Mouse (Mus musculus): ENCODE data around the gene Olfr583. TPM values are rescaled to one million over a fixed set of nuclear protein-coding genes. Genes with fewer than 3 reads are reported as not detected.

Olfr583 gene
- total RNA-seq (2014; rRNA removed): not detected in 2 replicates
- not detected in 2 replicates for polyA plus RNA-seq (2012; rRNA removed)

DNA sequence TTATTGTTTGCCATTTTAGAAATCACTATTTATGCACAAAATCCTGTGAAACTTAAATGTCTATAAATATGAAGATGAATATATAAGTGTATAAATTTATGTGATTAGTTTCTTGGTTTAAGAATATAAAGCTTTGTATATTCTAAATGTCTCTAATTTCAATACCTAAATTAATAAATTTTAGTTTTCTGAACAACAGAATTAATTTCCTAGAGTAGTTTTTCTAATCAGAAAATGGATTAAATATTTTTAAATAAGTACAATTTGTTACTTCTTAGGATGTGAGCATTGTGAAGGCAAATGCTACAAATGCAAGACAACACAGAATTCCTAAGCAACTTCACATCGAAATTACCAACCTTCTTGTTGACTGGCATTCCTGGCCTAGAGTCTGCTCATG lies at the start of gene Olfr583:
Gene Olfr583, plus strand, starts transcription at position 301 of the 400 bp plus-strand sequence.
- Histone ChIP-seq H3K4me1 (ENCODE audit: control insufficient read depth, insufficient read depth, low read length) (no peaks in the 10 kb centered on the region), H3K4me3 (ENCODE audit: insufficient read depth, low read depth, low read length) (no peak within 1 kb of the TSS), H3K79me2 (ENCODE audit: control insufficient read depth, insufficient read depth, low read length) (no peaks in the 10 kb centered on the region), H3K36me3 (ENCODE audit: control insufficient read depth, insufficient read depth, low read length) (no peaks in the 10 kb centered on the region), H3K27me3 (ENCODE audit: control insufficient read depth, insufficient read depth, low read length) (no peaks in the 10 kb centered on the region), H3K27ac (replicated peaks; ENCODE audit: insufficient read depth, low read depth, low read length) (no peak within 1 kb of the TSS), H3K9ac (ENCODE audit: low read depth, low read length) (no peak within 1 kb of the TSS)
- no peak for TF ChIP-seq POLR2A (IDR thresholded peaks at IDR 0.05; ENCODE audit: extremely low read depth, insufficient read depth, low read length)
- no peak for TF ChIP-seq CTCF (IDR thresholded peaks at IDR 0.05; ENCODE audit: low read depth, low read length)
- no peak for DNase-seq (ENCODE audit: extremely low read depth, low read depth, low spot score)
- WGBS: 80% methylated on average over 1 of the region's 1 CpGs

DNA sequence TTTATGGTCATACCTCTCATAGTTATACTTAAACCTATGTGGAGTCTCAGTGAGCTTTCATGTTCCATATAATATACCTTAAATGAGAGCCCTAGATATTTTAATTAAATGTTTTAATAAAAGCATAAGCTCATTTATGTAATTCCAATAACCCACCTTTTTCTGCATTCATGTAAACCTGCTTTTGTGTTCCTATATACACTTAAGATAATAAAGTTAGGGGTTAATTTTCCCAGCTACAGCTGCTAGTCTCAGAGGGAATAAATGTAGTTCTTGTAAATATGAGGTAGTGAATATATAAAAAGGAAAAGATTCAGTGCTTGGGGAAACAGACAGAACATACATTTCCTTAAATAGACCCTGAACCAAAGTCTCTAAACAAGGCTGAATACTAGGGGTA lies 13.4 kb upstream of the Olfr583 start, which contains the start of gene Olfr582:
Gene Olfr582, plus strand, starts transcription at position 301 of the 400 bp plus-strand sequence.
- no peaks in the 10 kb centered on the region for H3K36me3 ChIP-seq (ENCODE audit: control insufficient read depth, insufficient read depth, low read length)
- H3K27ac ChIP-seq (replicated peaks; ENCODE audit: insufficient read depth, low read depth, low read length): no peak within 1 kb of the TSS
- H3K4me1 ChIP-seq (ENCODE audit: control insufficient read depth, insufficient read depth, low read length): no peaks in the 10 kb centered on the region
- no peak for TF ChIP-seq POLR2A (IDR thresholded peaks at IDR 0.05; ENCODE audit: extremely low read depth, insufficient read depth, low read length)
- TF ChIP-seq CTCF (IDR thresholded peaks at IDR 0.05; ENCODE audit: low read depth, low read length): no peak
- H3K27me3 ChIP-seq (ENCODE audit: control insufficient read depth, insufficient read depth, low read length): no peaks in the 10 kb centered on the region
- H3K79me2 ChIP-seq (ENCODE audit: control insufficient read depth, insufficient read depth, low read length): no peaks in the 10 kb centered on the region
- no peak for DNase-seq (ENCODE audit: extremely low read depth, low read depth, low spot score)
- H3K9ac ChIP-seq (ENCODE audit: low read depth, low read length): no peak within 1 kb of the TSS
- no peak within 1 kb of the TSS for H3K4me3 ChIP-seq (ENCODE audit: insufficient read depth, low read depth, low read length)

DNA sequence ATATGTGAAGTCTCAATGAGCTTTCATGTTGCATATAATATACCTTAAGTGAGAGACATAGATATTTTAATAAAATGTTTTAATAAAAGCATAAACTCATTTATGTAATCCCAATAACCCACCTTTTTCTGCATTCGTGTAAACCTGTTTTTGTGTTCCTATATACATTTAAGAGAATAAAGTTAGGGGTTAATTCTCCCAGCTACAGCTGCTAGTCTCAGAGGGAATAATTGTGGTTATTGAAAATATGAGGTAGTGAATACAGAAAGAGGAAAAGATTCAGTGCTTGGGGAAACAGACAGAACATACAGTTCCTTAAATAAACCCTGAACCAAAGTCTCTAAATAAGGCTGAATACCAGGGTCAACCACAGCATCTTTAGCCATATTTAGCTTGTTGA lies 30.5 kb downstream of the Olfr583 start, which contains the start of gene Olfr584:
Gene Olfr584, plus strand, starts transcription at position 301 of the 400 bp plus-strand sequence.
- Histone ChIP-seq H3K36me3 (ENCODE audit: control insufficient read depth, insufficient read depth, low read length) (no peaks in the 10 kb centered on the region), H3K79me2 (ENCODE audit: control insufficient read depth, insufficient read depth, low read length) (no peaks in the 10 kb centered on the region), H3K4me3 (ENCODE audit: insufficient read depth, low read depth, low read length) (no peak within 1 kb of the TSS), H3K27me3 (ENCODE audit: control insufficient read depth, insufficient read depth, low read length) (no peaks in the 10 kb centered on the region), H3K27ac (replicated peaks; ENCODE audit: insufficient read depth, low read depth, low read length) (no peak within 1 kb of the TSS), H3K9ac (ENCODE audit: low read depth, low read length) (no peak within 1 kb of the TSS), H3K4me1 (ENCODE audit: control insufficient read depth, insufficient read depth, low read length) (no peaks in the 10 kb centered on the region)
- 71% methylated on average over 1 of the region's 1 CpGs for WGBS
- no peak for TF ChIP-seq POLR2A (IDR thresholded peaks at IDR 0.05; ENCODE audit: extremely low read depth, insufficient read depth, low read length)
- TF ChIP-seq CTCF (IDR thresholded peaks at IDR 0.05; ENCODE audit: low read depth, low read length): no peak
- no peak for DNase-seq (ENCODE audit: extremely low read depth, low read depth, low spot score)

DNA sequence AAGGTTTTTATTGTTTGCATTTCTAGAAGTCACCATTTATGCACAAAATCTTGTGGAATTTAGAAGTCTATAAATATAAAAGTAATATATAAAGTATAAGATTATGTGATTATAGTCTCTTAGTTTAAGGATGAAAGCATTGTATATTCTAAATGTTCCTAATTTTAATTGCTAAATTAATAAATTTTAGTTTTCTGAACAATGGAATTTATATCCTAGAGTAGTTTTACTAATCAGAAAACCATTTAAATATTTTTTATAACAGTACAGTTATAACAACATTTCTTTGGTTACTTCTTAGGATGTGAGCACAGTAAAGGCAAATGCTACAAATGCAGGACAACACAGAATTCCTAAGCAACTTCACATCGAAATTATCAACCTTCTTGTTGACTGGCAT lies 46.3 kb downstream of the Olfr583 start, which contains the start of gene Olfr585:
Gene Olfr585, plus strand, starts transcription at position 301 of the 400 bp plus-strand sequence.
- no peak for DNase-seq (ENCODE audit: extremely low read depth, low read depth, low spot score)
- Histone ChIP-seq H3K27ac (replicated peaks; ENCODE audit: insufficient read depth, low read depth, low read length) (no peak within 1 kb of the TSS), H3K4me3 (ENCODE audit: insufficient read depth, low read depth, low read length) (no peak within 1 kb of the TSS), H3K36me3 (ENCODE audit: control insufficient read depth, insufficient read depth, low read length) (no peaks in the 10 kb centered on the region), H3K27me3 (ENCODE audit: control insufficient read depth, insufficient read depth, low read length) (no peaks in the 10 kb centered on the region), H3K79me2 (ENCODE audit: control insufficient read depth, insufficient read depth, low read length) (no peaks in the 10 kb centered on the region), H3K9ac (ENCODE audit: low read depth, low read length) (no peak within 1 kb of the TSS), H3K4me1 (ENCODE audit: control insufficient read depth, insufficient read depth, low read length) (no peaks in the 10 kb centered on the region)
- 77% methylated on average over 1 of the region's 1 CpGs for WGBS
- no peak for TF ChIP-seq POLR2A (IDR thresholded peaks at IDR 0.05; ENCODE audit: extremely low read depth, insufficient read depth, low read length)
- TF ChIP-seq CTCF (IDR thresholded peaks at IDR 0.05; ENCODE audit: low read depth, low read length): no peak

Other genes with a start within 250 kb of the Olfr583 start
- not detected in 2 replicates for gene Olfr564, start 247.8 kb upstream of the Olfr583 start, total RNA-seq (2014; rRNA removed)
- gene Olfr564, start 247.8 kb upstream of the Olfr583 start, polyA plus RNA-seq (2012; rRNA removed): not detected in 2 replicates
- not detected in 2 replicates for gene Olfr566, start 192.5 kb upstream of the Olfr583 start, total RNA-seq (2014; rRNA removed)
- not detected in 2 replicates for gene Olfr566, start 192.5 kb upstream of the Olfr583 start, polyA plus RNA-seq (2012; rRNA removed)
- not detected in 2 replicates for gene Olfr568, start 174.2 kb upstream of the Olfr583 start, total RNA-seq (2014; rRNA removed)
- not detected in 2 replicates for gene Olfr568, start 174.2 kb upstream of the Olfr583 start, polyA plus RNA-seq (2012; rRNA removed)
- not detected in 2 replicates for gene Olfr569, start 160.4 kb upstream of the Olfr583 start, total RNA-seq (2014; rRNA removed)
- not detected in 2 replicates for gene Olfr569, start 160.4 kb upstream of the Olfr583 start, polyA plus RNA-seq (2012; rRNA removed)
- gene Olfr570, start 156.7 kb upstream of the Olfr583 start, total RNA-seq (2014; rRNA removed): not detected in 2 replicates
- not detected in 2 replicates for gene Olfr570, start 156.7 kb upstream of the Olfr583 start, polyA plus RNA-seq (2012; rRNA removed)
- not detected in 2 replicates for gene Olfr571, start 133.8 kb upstream of the Olfr583 start, total RNA-seq (2014; rRNA removed)
- not detected in 2 replicates for gene Olfr571, start 133.8 kb upstream of the Olfr583 start, polyA plus RNA-seq (2012; rRNA removed)
- not detected in 2 replicates for gene Olfr572, start 126.9 kb upstream of the Olfr583 start, total RNA-seq (2014; rRNA removed)
- not detected in 2 replicates for gene Olfr572, start 126.9 kb upstream of the Olfr583 start, polyA plus RNA-seq (2012; rRNA removed)
- gene Olfr573-ps1, start 108.7 kb upstream of the Olfr583 start, total RNA-seq (2014; rRNA removed): not detected in 2 replicates
- gene Olfr573-ps1, start 108.7 kb upstream of the Olfr583 start, polyA plus RNA-seq (2012; rRNA removed): not detected in 2 replicates
- not detected in 2 replicates for gene Olfr574, start 102.8 kb upstream of the Olfr583 start, total RNA-seq (2014; rRNA removed)
- gene Olfr574, start 102.8 kb upstream of the Olfr583 start, polyA plus RNA-seq (2012; rRNA removed): not detected in 2 replicates
- not detected in 2 replicates for gene Olfr575, start 92.5 kb upstream of the Olfr583 start, total RNA-seq (2014; rRNA removed)
- gene Olfr575, start 92.5 kb upstream of the Olfr583 start, polyA plus RNA-seq (2012; rRNA removed): not detected in 2 replicates
- gene Olfr576, start 88.6 kb upstream of the Olfr583 start, total RNA-seq (2014; rRNA removed): not detected in 2 replicates
- not detected in 2 replicates for gene Olfr576, start 88.6 kb upstream of the Olfr583 start, polyA plus RNA-seq (2012; rRNA removed)
- gene Olfr577, start 75.4 kb upstream of the Olfr583 start, total RNA-seq (2014; rRNA removed): not detected in 2 replicates
- not detected in 2 replicates for gene Olfr577, start 75.4 kb upstream of the Olfr583 start, polyA plus RNA-seq (2012; rRNA removed)
- gene Olfr578, start 62.0 kb upstream of the Olfr583 start, total RNA-seq (2014; rRNA removed): not detected in 2 replicates
- gene Olfr578, start 62.0 kb upstream of the Olfr583 start, polyA plus RNA-seq (2012; rRNA removed): not detected in 2 replicates
- gene Olfr582, start 13.3 kb upstream of the Olfr583 start, total RNA-seq (2014; rRNA removed): not detected in 2 replicates
- gene Olfr582, start 13.3 kb upstream of the Olfr583 start, polyA plus RNA-seq (2012; rRNA removed): not detected in 2 replicates
- gene Olfr584, start 30.6 kb downstream of the Olfr583 start, total RNA-seq (2014; rRNA removed): not detected in 2 replicates
- not detected in 2 replicates for gene Olfr584, start 30.6 kb downstream of the Olfr583 start, polyA plus RNA-seq (2012; rRNA removed)
- gene Olfr585, start 46.4 kb downstream of the Olfr583 start, total RNA-seq (2014; rRNA removed): not detected in 2 replicates
- not detected in 2 replicates for gene Olfr585, start 46.4 kb downstream of the Olfr583 start, polyA plus RNA-seq (2012; rRNA removed)
- not detected in 2 replicates for gene Olfr586, start 74.3 kb downstream of the Olfr583 start, total RNA-seq (2014; rRNA removed)
- not detected in 2 replicates for gene Olfr586, start 74.3 kb downstream of the Olfr583 start, polyA plus RNA-seq (2012; rRNA removed)
- gene Olfr588-ps1, start 89.6 kb downstream of the Olfr583 start, total RNA-seq (2014; rRNA removed): not detected in 2 replicates
- gene Olfr588-ps1, start 89.6 kb downstream of the Olfr583 start, polyA plus RNA-seq (2012; rRNA removed): not detected in 2 replicates
- not detected in 2 replicates for gene Olfr589, start 105.1 kb downstream of the Olfr583 start, total RNA-seq (2014; rRNA removed)
- gene Olfr589, start 105.1 kb downstream of the Olfr583 start, polyA plus RNA-seq (2012; rRNA removed): not detected in 2 replicates
- gene Olfr591, start 127.0 kb downstream of the Olfr583 start, total RNA-seq (2014; rRNA removed): not detected in 2 replicates
- gene Olfr591, start 127.0 kb downstream of the Olfr583 start, polyA plus RNA-seq (2012; rRNA removed): not detected in 2 replicates
- gene Olfr592, start 133.5 kb downstream of the Olfr583 start, total RNA-seq (2014; rRNA removed): not detected in 2 replicates
- gene Olfr592, start 133.5 kb downstream of the Olfr583 start, polyA plus RNA-seq (2012; rRNA removed): not detected in 2 replicates
- not detected in 2 replicates for gene Olfr593, start 160.6 kb downstream of the Olfr583 start, total RNA-seq (2014; rRNA removed)
- gene Olfr593, start 160.6 kb downstream of the Olfr583 start, polyA plus RNA-seq (2012; rRNA removed): not detected in 2 replicates
- not detected in 2 replicates for gene Olfr594, start 165.7 kb downstream of the Olfr583 start, total RNA-seq (2014; rRNA removed)
- not detected in 2 replicates for gene Olfr594, start 165.7 kb downstream of the Olfr583 start, polyA plus RNA-seq (2012; rRNA removed)
- not detected in 2 replicates for gene Usp17ld, start 201.2 kb downstream of the Olfr583 start, total RNA-seq (2014; rRNA removed)
- not detected in 2 replicates for gene Usp17ld, start 201.2 kb downstream of the Olfr583 start, polyA plus RNA-seq (2012; rRNA removed)

Data from liver, adult 2 months (tissue).